10 mouse cellular contexts compared by ENCODE assay signal in genomic region chr3:69348197-69348920, GRCm38 (mm10). TPM values are rescaled to one million over a fixed set of nuclear protein-coding genes. Genes with fewer than 3 reads are reported as not detected.
A peak's percentile ranks its signal among the peaks of the same experiment; 100 is the strongest.
DNase-seq lines count a peak whose midpoint lies in the region; TF ChIP-seq lines count a peak whose summit lies in the region.
"Had no signal": no experiment of that assay in that cellular context is flagged by ENCODE, and none has a peak within 500 bp of the region (broad histone marks: within the 10 kb centered on the region; RNA-seq: fewer than 3 reads in every experiment).

No protein-coding gene starts in this region.

- no peaks in the 10 kb centered on the region for H3K27me3 ChIP-seq in midbrain, embryonic 10.5 days (ENCODE audit: low read depth, poor library complexity, severe bottlenecking)
- H3K27me3 ChIP-seq: megakaryocyte, embryonic 14.5 days had no signal

- no peaks in the 10 kb centered on the region for H3K9me3 ChIP-seq in midbrain, embryonic 10.5 days (replicated peaks)
- H3K9me3 ChIP-seq: megakaryocyte, embryonic 14.5 days had no signal

- H3K4me3 ChIP-seq in layer of hippocampus, adult 2 months, result no peak overlapping the region
- H3K4me3 ChIP-seq in midbrain, embryonic 10.5 days, result no peak overlapping the region
- H3K4me3 ChIP-seq: megakaryocyte, embryonic 14.5 days had no signal

- no peak overlapping the region for H3K27ac ChIP-seq in layer of hippocampus, adult 2 months
- H3K27ac ChIP-seq in midbrain, embryonic 10.5 days (replicated peaks), result no peak overlapping the region

- peak; percentile 79 for TF ChIP-seq CTCF in layer of hippocampus, adult 2 months (conservative IDR thresholded peaks at IDR 0.05)

- 89% methylated on average over 11 of the region's 11 CpGs for WGBS in midbrain, embryonic 10.5 days

- DNase-seq in adrenal gland, postnatal 14 days, result peak; percentile 10
- no peak for DNase-seq in adrenal gland, postnatal 36 days
- DNase-seq in layer of hippocampus, adult 2 months (ENCODE audit: low spot score in 2 of 2), result no peak
- no peak for DNase-seq in layer of hippocampus, postnatal 14 days (ENCODE audit: low spot score in 2 of 2)
- DNase-seq in 3T3-L1 (ENCODE audit: low read depth, low spot score), result peak; percentile 58
- DNase-seq in induced T-regulatory cell, adult 2 months (ENCODE audit: low read depth), result peak; percentile 15
- no peak for DNase-seq in embryo, embryonic 10 days (ENCODE audit: low spot score)
- no peak for DNase-seq in midbrain, embryonic 10.5 days (ENCODE audit: low spot score)
- DNase-seq: right cerebral cortex, postnatal 14 days had no signal

- H3K36me3 ChIP-seq in midbrain, embryonic 10.5 days, result no peaks in the 10 kb centered on the region

- no peaks in the 10 kb centered on the region for H3K4me1 ChIP-seq in midbrain, embryonic 10.5 days
- H3K4me1 ChIP-seq: megakaryocyte, embryonic 14.5 days had no signal

RNA-seq across cellular contexts. Expression of gene Ppm1l, which starts 31.7 kb away (rescaled TPM):
- total RNA-seq in adrenal gland, postnatal 14 days (2021), result 12.6 and 13.5 TPM in 2 replicates
- total RNA-seq in adrenal gland, postnatal 36 days (2021), result 10 to 100 TPM; 13.5 to 15.9 TPM
- total RNA-seq in layer of hippocampus, adult 2 months (2021), result 10 to 100 TPM; 49.7 to 51.1 TPM
- total RNA-seq in layer of hippocampus, postnatal 14 days (2021), result 10 to 100 TPM; 55.2 to 55.4 TPM
- polyA plus RNA-seq in midbrain, embryonic 10.5 days (2016; fragmentation: Nextera tagmentation; extraction: Ambion mirVana), result 14.8 and 15.6 TPM in 2 replicates

Comparison
In these comparisons a context has a peak if more than half of its experiments do, and no peak if none do; other contexts are left out.
1. DNase-seq: peak in adrenal gland, postnatal 14 days (single experiment), 3T3-L1 (single experiment) and induced T-regulatory cell, adult 2 months (single experiment); none in adrenal gland, postnatal 36 days (0 of 2), layer of hippocampus, adult 2 months (0 of 2), layer of hippocampus, postnatal 14 days (0 of 2), embryo, embryonic 10 days (single experiment) and midbrain, embryonic 10.5 days (single experiment).